Mouse (Mus musculus): Measurements from ENCODE around the gene Ctu2.

Ctu2 gene

GRCm38 (mm10) chr8:122497016-122497734, 21.2 kb downstream of the Ctu2 start:
- no peak for DNase-seq (ENCODE audit: low spot score)

DNA sequence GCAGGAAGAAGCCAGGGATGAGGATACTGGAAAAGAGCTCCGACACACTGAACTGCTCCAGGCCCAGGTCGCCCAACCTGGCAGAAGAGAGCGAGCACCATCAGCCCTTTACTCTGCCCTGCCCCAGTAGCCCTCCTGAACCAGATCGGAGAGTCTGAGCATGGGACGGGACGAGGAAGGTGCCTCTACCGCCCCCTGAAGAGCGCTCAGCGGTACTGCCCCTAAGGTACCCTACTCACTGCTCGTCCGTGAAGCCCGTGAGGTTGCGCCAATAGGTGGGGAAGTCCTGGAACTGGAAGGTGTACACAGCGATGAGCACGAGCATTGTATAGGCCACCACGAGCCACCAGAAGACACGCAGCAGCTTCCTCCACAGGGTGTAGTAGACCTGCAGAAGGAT, 22.0 kb downstream of the Ctu2 start:
- DNase-seq (ENCODE audit: low spot score) = no peak

- peak; percentile 77 for DNase-seq (ENCODE audit: low spot score)
Measured at GRCm38 (mm10) chr8:122500856-122501255, 24.9 kb downstream of the Ctu2 start.

- no peak for DNase-seq (ENCODE audit: low spot score)
Measured at GRCm38 (mm10) chr8:122511552-122511951, 35.6 kb downstream of the Ctu2 start.

- DNase-seq (ENCODE audit: low spot score) = no peak
Measured at GRCm38 (mm10) chr8:122512392-122512791, 36.4 kb downstream of the Ctu2 start.

DNA sequence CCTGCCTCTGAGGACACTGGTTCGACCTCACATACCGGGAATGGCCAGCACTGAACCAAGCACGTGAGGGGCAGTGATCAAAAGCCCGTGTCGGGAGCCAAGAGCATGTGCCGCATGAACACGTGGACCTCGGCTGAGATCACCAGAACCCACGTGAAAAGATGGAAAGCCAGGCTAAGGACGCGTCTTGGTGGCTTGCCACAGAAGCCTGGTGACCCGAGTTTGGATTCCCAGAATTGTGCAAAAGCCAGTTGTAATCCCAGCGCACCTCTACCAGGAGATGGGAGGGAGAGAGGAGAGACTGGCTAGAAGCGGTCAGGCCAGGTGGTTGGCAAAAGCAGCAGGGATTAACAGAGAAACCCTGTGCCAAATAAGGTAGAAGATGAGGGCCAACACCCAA, 39.8 kb downstream of the Ctu2 start:
- DNase-seq (ENCODE audit: low spot score) = no peak

DNA sequence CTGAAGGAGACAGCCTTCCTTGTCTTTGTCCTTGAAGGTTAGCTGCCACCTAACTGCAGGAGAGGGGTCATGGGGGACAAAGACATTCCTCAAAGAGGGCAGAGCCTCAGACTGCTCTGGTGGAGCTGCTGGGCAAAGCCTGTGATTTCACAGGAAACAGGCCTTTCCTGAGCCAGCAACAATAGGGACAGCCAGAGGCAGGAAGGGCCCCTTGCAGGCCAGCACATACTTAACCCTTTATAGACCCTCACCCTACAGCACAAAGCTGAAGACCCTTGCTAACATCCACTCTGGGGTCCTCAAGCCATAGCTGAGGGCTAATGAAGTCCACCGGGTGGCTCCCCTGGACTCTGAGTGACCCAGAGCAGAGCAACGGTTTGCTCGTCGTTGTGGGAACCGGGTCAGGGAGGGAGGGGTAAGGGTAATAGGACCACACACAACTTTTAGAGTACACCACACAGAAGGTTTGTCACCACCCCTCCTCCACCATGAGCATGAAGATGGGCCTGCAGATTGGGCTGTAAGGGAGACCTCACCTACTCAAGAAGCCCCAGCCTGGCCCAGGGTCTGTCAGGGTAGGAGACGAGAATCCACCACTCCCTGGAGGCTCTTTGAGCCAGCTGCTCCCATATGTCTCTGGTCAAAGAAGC, 41.7 kb downstream of the Ctu2 start:
- DNase-seq (ENCODE audit: low spot score) = no peak

DNA sequence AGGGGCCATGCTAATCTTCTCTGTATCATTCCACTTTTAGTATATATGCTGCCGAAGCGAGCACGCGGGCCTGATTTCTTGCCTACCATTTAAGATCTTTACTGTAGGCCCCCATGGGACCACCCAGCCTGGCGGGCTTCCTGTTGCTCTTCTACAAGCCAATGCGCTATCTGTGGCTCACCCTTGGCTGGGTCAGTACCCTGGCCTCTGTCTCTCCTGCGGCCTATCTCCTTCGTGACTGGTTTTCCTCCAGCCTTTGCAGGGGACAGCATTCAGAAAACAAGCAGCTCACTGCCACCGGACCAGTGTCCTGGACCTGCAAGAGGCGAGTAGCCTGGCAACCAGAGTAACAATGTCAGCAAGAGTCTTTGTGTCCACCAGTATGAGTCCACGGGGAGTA, 44.7 kb downstream of the Ctu2 start:
- DNase-seq (ENCODE audit: low spot score) = no peak

- peak; percentile 46 for DNase-seq (ENCODE audit: low spot score)
Measured at GRCm38 (mm10) chr8:122522796-122523651, 47.1 kb downstream of the Ctu2 start.

DNA sequence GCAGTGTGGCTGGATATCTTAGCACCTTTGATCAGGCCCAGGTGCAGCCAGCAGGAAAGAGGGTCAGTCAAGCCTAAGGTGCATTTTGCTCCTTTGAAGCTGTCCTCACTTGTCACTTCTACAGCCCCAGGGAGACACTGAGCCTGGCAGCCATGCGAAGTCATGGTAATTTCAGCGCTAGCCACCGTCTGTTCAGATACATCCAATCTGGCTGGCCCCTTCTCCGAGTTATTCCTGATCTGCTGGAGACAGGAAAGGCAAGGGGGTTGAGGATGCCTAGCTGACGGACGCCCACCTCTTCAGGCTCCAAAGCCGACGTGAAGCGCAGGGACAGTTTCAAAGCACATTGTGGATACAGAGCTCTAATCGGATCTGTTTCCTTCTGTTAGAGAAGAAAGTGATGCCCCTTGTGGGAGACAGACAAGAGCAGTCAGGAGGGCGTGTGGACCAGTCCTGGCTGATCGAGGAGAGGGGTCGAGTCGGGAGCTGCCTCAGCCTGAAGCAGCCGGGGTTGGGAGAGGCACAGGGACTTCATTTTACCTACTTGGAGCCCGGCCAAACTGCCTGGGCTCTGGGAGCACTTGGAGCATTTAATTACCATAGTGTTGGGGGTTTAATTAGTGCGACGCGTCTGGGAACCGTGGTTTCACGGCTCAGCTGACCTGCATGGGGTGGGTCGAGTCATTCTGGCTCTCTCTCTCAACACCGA, 47.9 kb downstream of the Ctu2 start:
- peak; percentile 70 for DNase-seq (ENCODE audit: low spot score)

- peak; percentile 76 for DNase-seq (ENCODE audit: low spot score)
Measured at GRCm38 (mm10) chr8:122524506-122524905, 48.6 kb downstream of the Ctu2 start.

- no peak for DNase-seq (ENCODE audit: low spot score)
Measured at GRCm38 (mm10) chr8:122525004-122525403, 49.1 kb downstream of the Ctu2 start.

DNA sequence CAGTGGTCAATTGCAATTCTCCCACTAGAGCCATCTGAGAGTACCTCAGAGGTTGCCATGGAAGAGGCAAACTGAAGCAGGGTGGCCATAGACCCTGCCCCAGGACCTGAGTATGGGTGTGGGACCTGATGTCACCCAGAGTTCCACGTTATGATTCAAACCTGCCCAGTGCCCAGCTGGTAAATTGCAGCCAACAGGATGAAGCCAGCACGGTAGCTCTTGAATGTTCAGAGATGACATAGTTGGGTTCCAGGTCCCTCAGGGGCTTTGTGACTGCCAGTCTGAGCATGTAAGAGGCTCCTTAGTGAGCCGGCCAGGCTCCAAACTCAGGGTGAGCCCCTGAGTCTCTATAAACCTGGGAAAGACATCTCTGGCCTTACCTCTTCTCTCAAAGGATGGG, 50.1 kb downstream of the Ctu2 start:
- no peak for DNase-seq (ENCODE audit: low spot score)

GRCm38 (mm10) chr8:122526526-122527170, 50.7 kb downstream of the Ctu2 start:
- DNase-seq (ENCODE audit: low spot score) = peak; percentile 26

- no peak for DNase-seq (ENCODE audit: low spot score)
Measured at GRCm38 (mm10) chr8:122527937-122528336, 52.0 kb downstream of the Ctu2 start.

DNA sequence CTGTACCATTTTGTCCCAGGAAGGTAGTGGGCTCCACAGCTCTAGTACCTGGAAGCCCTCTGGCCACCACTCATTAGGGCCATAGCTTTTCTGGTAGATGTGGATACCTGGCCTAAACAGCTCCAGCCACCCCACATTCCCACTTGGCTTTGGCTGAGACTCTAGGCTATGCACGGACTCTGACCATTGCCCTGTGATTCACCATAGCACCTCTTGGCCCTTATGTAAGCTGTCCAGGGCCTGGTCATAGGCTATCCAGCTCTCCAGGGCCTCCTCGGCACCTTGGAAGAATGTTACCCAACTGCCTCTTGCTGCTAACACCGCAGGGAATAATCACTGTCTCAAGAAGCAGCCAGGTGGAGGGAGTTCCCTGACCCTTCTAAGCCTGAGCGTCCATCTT, 53.2 kb downstream of the Ctu2 start:
- no peak for DNase-seq (ENCODE audit: low spot score)

- DNase-seq (ENCODE audit: low spot score) = no peak
Measured at GRCm38 (mm10) chr8:122531312-122531711, 55.4 kb downstream of the Ctu2 start.
